Mouse (Mus musculus): ENCODE results near the gene Tmprss13. TPM values are rescaled to one million over a fixed set of nuclear protein-coding genes. Genes with fewer than 3 reads are reported as not detected.

The Tmprss13 gene
- total RNA-seq, 2 experiments from 2014 or later, result 0.07 to 0.19 TPM

- no peak for DNase-seq
Observed at GRCm38 (mm10) chr9:45337406-45337805, 18.5 kb downstream of the Tmprss13 start.

GRCm38 (mm10) chr9:45343066-45343465 lies 24.2 kb downstream of the Tmprss13 start:
- no peak for DNase-seq

DNA sequence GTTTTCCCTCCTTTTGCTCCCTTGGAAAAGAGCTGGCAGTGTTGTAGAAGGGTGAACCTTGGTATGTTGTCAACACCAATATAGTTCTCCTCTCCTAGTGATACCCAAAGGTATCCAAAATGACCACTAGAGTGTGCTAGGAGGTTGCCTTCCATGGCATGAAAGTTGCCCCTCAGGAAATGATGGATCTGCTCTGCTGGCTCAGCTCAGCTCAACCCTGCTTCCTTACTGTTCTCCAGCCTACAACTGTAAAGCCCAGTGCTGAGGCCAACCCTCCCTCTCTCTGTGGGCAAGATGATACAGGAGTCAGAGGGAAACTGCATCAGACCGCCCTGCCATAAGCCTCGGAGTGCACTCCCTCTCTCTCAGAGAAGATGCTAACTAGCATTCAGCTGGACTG lies 26.6 kb downstream of the Tmprss13 start:
- DNase-seq, result no peak

DNA sequence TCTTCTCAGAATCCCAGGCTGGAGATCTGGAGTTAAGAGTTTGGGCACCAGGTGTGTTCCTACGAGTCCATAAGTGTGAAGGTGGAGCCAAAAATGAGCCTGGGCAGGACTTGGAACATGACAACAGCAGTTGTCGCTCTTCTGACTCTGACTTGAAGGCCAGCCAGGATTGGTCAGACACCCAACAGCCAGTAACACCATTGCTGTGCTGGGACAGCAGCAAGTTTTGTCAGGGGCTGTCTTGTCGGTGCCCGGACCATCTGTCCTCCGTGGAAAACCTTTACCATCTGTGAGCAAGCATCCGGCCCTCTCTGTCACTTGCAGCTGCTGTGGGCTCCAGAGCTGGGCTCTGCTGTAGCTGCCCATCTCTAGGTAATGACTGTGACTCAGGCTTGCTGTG lies 27.4 kb downstream of the Tmprss13 start:
- peak; percentile 25 for DNase-seq

DNA sequence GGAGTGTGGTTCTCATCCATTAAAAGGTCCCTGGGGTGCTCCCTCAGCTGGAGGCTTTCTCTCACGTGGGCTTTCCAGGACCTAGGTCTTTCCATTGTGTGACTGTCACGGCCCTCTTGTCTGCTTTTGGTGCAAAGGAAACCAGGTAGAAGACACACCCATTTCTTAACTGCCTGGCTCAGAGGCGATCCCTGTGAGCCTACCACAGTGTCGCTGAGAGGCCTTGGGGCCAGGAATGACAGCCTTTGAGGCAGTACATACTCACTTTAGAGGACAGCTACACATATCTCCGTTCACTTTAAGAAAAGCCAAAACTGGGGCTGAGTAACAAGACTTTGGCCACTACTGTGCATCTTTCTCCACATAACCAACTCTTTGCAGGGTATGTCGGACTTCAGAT lies 29.7 kb downstream of the Tmprss13 start:
- DNase-seq, result no peak

DNA sequence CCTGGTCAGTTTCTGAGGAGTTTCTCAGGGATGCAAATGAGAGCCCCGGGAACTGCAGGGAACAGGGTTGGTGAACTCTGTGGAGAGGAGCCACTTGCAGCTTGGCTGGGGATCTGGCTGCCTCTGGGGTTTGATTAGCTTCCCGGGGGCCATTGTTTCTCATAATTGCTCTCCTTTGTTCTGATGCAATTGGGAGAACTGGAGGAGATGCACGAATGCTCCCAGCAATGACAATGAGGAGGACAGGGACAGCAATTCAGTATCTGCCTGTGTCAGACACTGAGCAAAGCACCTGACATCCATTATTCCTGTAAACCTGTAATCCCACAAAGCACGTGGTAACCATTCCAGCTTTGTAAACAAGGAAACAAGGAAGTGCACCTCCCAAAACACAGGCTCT lies 30.3 kb downstream of the Tmprss13 start:
- no peak for DNase-seq

DNA sequence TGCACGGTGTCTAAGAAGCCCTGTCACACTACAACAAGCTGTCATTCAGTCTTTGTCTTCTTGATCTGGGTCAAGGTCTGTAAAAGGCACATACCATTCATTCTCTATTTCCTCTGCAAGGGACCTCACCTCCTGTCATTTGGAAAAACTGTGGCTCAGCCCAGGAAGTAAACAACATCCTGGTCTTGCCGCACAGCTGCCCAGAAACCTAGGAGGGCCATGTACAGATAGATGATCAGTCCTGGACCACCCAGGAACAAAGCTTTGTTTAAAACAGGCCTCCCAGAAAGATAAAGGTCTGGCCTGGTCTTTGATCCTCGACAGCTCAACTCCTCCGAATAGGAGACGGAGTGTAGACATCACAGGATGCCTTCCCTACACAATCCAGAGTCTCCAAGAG lies 31.0 kb downstream of the Tmprss13 start:
- no peak for DNase-seq

DNA sequence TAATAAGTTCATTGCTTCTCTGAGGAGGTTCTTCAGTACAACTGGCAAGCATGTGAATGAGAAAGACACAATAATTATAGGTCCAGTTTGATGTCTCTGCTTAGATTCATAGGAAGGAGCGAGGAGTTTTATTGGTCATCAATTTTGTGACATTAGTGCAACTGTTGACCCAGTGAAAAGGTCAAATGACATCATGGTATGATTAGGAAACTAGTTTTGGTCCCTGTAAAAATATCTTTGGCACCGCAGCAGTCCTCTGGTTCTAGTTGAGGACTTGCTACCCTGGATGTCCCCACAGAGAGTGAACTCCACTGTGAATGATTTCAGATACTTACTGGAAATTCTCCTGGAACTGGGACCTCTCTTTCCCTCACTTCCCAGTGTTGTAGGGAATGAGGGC lies 36.3 kb downstream of the Tmprss13 start:
- DNase-seq, result no peak

DNA sequence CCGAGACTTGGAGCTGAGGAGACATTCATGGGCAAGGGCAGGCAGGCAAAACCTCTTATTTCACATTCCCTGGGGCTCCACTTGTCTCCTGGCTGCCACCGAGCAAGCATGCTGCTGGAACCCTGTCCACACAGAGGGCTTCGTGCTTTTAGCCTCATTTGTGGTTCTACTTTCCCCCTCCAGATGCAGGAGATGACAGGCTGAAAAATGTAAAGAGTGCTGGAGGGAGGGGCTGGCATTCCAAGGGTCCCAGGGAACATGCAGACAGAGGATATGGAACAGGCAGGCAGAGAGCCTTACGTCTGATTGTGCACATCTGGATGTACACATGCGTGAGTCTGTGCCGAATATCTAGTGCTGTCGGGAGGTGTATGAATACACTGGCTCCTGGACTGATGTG lies 39.5 kb downstream of the Tmprss13 start:
- DNase-seq, result no peak

DNA sequence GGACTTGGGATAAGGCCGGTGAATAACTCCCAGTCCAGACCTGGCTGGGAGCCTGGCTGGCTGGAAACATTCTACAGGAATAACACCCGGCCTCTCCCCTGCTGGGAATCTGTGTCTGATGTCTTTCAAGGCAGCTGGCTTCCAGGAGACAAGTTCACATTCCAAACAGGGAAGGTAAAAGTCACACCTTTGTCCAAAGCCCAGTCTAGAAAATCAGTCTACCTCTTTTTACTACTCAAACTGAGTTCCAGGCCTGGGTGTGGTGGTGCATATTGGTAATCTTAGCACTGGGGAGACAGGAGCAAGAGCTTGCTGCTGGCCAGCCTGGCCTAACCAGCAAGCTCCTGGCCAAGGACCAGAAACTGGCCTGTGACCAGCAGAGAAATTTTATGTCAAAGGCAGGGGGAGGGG lies 43.2 kb downstream of the Tmprss13 start:
- DNase-seq, result peak; percentile 39

- no peak for DNase-seq
Observed at GRCm38 (mm10) chr9:45363639-45364214, 44.8 kb downstream of the Tmprss13 start.

- DNase-seq, result no peak
Observed at GRCm38 (mm10) chr9:45367716-45368115, 48.8 kb downstream of the Tmprss13 start.

- peak; percentile 23 for DNase-seq
Observed at GRCm38 (mm10) chr9:45368341-45368901, 49.5 kb downstream of the Tmprss13 start.

GRCm38 (mm10) chr9:45370117-45370561 lies 51.2 kb downstream of the Tmprss13 start, which contains the start of gene Fxyd6:
Gene Fxyd6 (plus strand): TSS chr9:45370185.
- peak; percentile 69 for DNase-seq

GRCm38 (mm10) chr9:45370616-45371336 lies 51.9 kb downstream of the Tmprss13 start:
- no peak for DNase-seq

DNA sequence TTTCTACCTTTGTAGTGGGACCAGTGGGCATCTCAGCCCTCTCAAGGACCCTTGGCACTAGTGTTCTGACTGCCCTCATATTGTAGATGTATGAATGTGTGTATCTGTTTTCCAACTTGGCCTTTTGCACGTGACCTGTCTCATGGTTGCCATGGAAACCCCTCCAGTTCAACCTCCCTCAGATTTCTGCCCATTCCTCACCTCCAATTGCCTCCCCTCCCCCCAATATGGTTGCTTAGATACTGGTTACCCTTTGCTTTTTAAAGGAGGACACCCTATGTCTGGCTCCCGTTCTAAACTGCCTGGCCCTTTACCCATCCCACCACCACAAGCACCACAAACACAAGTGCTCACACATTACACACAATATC lies 52.4 kb downstream of the Tmprss13 start:
- no peak for DNase-seq

- no peak for DNase-seq
Observed at GRCm38 (mm10) chr9:45373896-45374295, 55.0 kb downstream of the Tmprss13 start.

- no peak for DNase-seq
Observed at GRCm38 (mm10) chr9:45374988-45375502, 56.1 kb downstream of the Tmprss13 start.

DNA sequence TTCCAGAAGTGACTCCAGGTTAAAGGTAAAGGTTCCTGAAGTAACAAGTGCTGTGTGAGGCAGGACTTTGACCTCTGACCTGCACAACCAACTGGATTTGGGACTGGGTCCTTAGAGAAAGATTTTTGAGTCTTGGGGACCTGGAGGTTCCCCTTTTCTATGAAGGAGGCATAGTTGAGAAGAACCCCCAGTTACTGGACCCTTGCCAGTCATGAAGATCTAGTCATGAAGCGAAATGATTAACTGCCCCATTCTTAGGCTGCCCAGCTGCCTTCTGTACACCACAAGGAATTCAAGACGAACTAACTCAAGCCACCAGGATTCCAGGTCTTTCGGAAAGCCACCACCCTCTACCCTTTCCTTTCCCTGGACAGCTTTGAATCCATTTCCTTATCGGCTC lies 57.5 kb downstream of the Tmprss13 start:
- no peak for DNase-seq

GRCm38 (mm10) chr9:45376883-45377282 lies 58.0 kb downstream of the Tmprss13 start:
- DNase-seq, result no peak

DNA sequence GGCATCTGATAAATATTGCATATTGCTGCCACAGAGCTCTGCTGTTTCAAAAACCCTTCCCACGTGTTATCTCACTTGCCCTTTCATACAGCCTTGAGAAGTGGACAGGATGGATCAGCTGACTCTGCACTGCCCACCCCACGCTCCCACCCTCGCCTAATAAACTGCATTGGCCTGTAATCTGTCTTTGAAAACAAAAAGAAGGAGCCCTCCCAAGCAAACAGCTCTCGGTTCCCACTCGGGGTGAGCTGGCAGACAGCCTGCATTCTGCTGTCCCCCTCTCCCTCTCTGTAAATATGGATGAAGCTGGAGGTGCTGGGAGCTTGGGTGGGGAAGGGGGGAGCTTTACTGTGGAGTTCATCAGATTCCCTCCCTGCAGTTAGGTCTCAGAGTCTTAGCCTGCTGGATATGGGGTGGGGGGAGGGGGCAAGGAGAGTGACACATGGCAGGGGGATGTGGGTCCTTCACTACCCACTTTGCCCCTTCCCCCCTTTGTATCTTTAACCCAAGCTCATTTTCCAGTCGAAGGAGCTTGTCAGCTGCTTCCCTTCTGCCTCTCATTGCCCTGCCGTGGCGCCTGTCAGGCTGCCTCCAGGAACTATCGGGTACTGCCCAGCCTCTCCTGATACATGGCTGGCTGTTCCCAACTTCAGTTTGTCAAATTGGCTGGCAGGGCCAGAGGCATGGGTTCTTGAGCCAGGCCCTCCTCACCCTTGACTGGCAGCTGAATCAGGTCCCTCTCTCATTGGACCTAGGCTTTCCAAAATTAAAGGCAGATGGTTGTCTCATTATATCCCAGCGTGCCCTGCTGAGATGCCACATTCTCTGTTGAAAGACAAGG lies 61.7 kb downstream of the Tmprss13 start:
- DNase-seq, result no peak

DNA sequence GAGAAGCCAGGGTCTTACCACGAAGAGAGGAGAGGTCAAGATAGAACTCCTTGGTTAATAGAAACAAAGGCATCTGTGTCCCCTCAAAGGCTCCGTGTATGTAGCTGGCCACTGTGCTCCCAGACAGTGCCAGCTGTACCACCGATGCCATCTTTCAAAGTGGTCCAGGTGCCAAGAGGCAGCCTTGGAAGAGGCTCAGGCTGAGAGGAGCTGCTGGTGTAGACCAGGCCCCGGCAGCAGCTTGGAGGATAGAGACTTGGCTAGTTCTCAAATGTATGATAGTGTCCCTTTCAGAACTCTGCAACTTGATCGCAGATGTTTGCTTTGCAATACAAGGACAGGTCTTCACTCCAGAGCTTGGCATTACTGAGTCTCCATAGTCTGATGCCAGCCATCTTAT lies 63.4 kb downstream of the Tmprss13 start:
- no peak for DNase-seq

DNA sequence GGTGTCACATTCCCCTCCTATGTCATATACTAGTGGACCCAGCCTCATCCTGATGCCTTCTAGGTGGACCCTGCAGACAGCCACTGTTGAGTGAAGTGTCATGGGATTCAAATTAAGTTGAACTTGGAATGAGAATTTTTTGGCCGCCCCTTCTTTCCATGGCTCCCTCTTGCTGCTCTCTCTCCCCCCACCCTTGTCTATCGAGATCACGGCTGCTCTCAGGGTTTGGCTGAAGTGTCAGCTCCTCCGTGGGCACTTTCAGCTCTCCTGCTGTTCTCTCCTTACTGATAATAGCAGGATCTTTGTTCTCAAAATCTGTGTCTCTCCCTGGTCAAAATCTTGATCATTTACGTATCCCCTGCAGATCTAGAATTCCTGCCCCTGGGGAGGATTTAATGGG lies 63.9 kb downstream of the Tmprss13 start:
- no peak for DNase-seq

All from gastrocnemius, postnatal 10 days (tissue).